Mouse (Mus musculus): ENCODE results near the gene Phf5a.
A peak's percentile ranks its signal among the peaks of the same experiment; 100 is the strongest.

DNA sequence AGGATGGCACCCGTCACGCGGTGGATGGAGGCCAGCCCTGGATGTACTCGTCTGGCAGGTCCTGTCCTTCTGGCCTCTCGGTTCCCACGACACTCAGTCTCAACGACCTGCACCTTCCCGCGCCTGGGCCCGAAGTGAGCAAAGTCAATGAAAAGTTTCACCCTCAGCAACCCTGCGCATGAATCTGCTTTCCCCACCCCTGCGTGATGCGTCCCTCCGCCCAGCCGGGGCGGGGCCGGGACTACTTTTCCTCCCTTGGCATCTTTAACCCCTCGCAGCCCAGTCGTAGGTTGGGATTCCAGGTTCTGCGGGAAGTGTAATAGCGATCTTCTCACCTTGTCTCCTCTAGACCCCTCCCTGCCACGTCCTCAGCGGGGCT, 13.6 kb downstream of the Phf5a start:
- TF ChIP-seq CTCF (IDR thresholded peaks at IDR 0.05; ENCODE audit: borderline replicate concordance, extremely low read depth, insufficient read depth, insufficient read length) (no peak), POLR2A (IDR thresholded peaks at IDR 0.05; ENCODE audit: borderline replicate concordance, extremely low read depth, insufficient read depth, insufficient read length, poor library complexity, severe bottlenecking) (peak; percentile 74; the same call in 1 of the 2 replicates)

Data from brain, embryonic 14.5 days (tissue).